Mouse (Mus musculus) forebrain, embryonic 12.5 days (tissue): Measurements from ENCODE around the gene Arhgef19. TPM values are rescaled to one million over a fixed set of nuclear protein-coding genes. Genes with fewer than 3 reads are reported as not detected.

Experiments
- ATAC-seq: fragments of 200-750 bp; cut with Nextera tagmentation; 2 replicates; pipeline ENCODE4 v1.8.0; 2017; ENCODE audit warnings: moderate TSS enrichment; ENCODE audit not compliant: low FRiP score
- H3K27ac ChIP-seq: fragments of 300-500 bp; sonication (generic); 2 replicates; pipeline ENCODE4 v1.5.1; 2016; ENCODE audit warnings: mild to moderate bottlenecking
- H3K27me3 ChIP-seq: fragments of 300-500 bp; sonication (generic); 2 replicates; pipeline ENCODE4 v1.6.1; 2016; ENCODE audit warnings: mild to moderate bottlenecking
- H3K36me3 ChIP-seq: fragments of 300-500 bp; sonication (generic); replicated peaks from 2 replicates; pipeline ENCODE4 v1.6.1; 2016; ENCODE audit warnings: mild to moderate bottlenecking
- H3K4me1 ChIP-seq: fragments of 300-500 bp; sonication (generic); 2 replicates; pipeline ENCODE4 v1.6.1; 2016
- H3K4me2 ChIP-seq: fragments of 300-500 bp; sonication (generic); 2 replicates; pipeline ENCODE4 v1.6.1; 2016; ENCODE audit warnings: mild to moderate bottlenecking, moderate library complexity
- H3K4me3 ChIP-seq: fragments of 300-500 bp; sonication (generic); replicated peaks from 2 replicates; pipeline ENCODE4 v1.5.1; 2016; ENCODE audit warnings: mild to moderate bottlenecking
- H3K9ac ChIP-seq: fragments of 300-500 bp; sonication (generic); 2 replicates; pipeline ENCODE4 v1.6.1; 2016; ENCODE audit warnings: mild to moderate bottlenecking
- H3K9me3 ChIP-seq: fragments of 300-500 bp; sonication (generic); 2 replicates; pipeline ENCODE4 v1.6.1; 2016
- WGBS: fragments of 180-500 bp; shearing (Covaris S2); methylation state at CpG from one replicate; pipeline ENCODE4 v1.1.7; 2016; 5-methylcytosine and 5-hydroxymethylcytosine counted together
- polyA plus RNA-seq: library from polyadenylated mRNA; unstranded; fragments of >200 nt; fragmentation: Nextera tagmentation; extraction: Ambion mirVana; gene quantifications from 2 replicates; pipeline ENCODE4 v1.2.1, GENCODE M21; 2016

Arhgef19 gene
- polyA plus RNA-seq, 1 experiment from 2014 or later: 1.9 TPM

- H3K36me3 ChIP-seq: no peaks in the 10 kb centered on the region
- peaks cover 27% of the 10 kb centered on the region for H3K4me1 ChIP-seq
- no peak for ATAC-seq
- H3K4me3 ChIP-seq: no peak overlapping the region
- H3K9ac ChIP-seq: no peak overlapping the region
- H3K9me3 ChIP-seq: no peaks in the 10 kb centered on the region
- 65% methylated on average over 8 of the region's 8 CpGs for WGBS
- H3K4me2 ChIP-seq: no peak overlapping the region
- no peak overlapping the region for H3K27ac ChIP-seq
- H3K27me3 ChIP-seq: peaks cover 51% of the 10 kb centered on the region
Observed at GRCm38 (mm10) chr4:141251071-141251470, 11.8 kb downstream of the Arhgef19 start.

DNA sequence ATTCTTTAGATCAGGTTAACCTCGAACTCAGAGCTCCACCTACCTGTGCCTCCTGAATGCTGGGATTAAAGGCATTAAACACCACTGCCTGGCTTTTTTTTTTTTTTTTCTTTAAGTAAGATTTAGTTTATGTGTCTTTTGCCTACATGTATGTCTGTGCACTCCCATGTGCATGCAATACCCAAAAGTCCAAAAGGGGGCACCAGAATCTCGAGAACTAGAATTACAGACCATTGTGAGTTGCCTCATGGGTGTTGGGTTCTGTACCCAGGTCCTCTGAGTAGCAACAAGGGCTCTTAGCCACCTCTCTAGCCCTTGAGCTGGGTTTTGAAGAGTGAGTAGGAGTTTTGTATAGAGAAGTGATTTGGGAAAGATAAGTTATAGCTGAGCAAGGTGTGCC is 13.3 kb downstream of the Arhgef19 start:
- Histone ChIP-seq H3K4me3 (no peak overlapping the region), H3K4me2 (no peak overlapping the region)
- WGBS: 86% methylated on average over 2 of the region's 2 CpGs

DNA sequence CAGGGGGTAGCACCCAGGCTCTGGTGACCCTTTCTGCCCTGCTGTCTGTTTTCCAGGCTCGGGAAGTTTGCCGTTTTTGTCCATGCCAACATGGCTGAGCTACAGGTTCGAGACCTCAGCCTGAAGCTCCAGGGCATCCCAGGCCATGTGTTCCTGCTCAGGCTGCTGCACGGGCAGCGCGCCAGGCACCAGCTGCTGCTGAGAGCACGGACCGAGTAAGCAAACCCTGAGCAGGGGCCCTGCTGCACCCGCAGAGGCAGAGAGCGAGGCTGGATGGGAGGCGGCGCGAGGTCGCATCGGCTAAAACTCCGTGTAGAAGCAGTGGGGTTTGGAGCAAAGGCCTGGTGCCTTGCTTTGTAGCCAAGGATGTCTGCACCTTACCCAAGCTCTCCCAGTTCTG is 14.9 kb downstream of the Arhgef19 start:
- H3K27me3 ChIP-seq: peaks cover 19% of the 10 kb centered on the region
- WGBS: 87% methylated on average over 16 of the region's 16 CpGs
- H3K36me3 ChIP-seq: no peaks in the 10 kb centered on the region
- H3K9me3 ChIP-seq: no peaks in the 10 kb centered on the region
- no peak overlapping the region for H3K27ac ChIP-seq
- no peak for ATAC-seq
- H3K4me2 ChIP-seq: no peak overlapping the region
- no peak overlapping the region for H3K4me3 ChIP-seq
- no peak overlapping the region for H3K9ac ChIP-seq
- H3K4me1 ChIP-seq: peaks cover 4% of the 10 kb centered on the region; the same call in 1 of the 2 replicates

More for the DNA sequence above, 13.3 kb downstream of the Arhgef19 start:
- Histone ChIP-seq H3K27me3 (peaks cover 35% of the 10 kb centered on the region), H3K9ac (no peak overlapping the region), H3K9me3 (no peaks in the 10 kb centered on the region), H3K4me1 (peaks cover 11% of the 10 kb centered on the region), H3K27ac (no peak overlapping the region), H3K36me3 (no peaks in the 10 kb centered on the region)
- no peak for ATAC-seq

GRCm38 (mm10) chr4:141257440-141257839 is 18.1 kb downstream of the Arhgef19 start:
- ATAC-seq: no peak
- no peak overlapping the region for H3K9ac ChIP-seq
- H3K27me3 ChIP-seq: no peaks in the 10 kb centered on the region; the same call in 1 of the 2 replicates
- no peak overlapping the region for H3K4me3 ChIP-seq
- peaks cover 4% of the 10 kb centered on the region; the same call in 1 of the 2 replicates for H3K4me1 ChIP-seq
- 66% methylated on average over 5 of the region's 5 CpGs for WGBS
- H3K36me3 ChIP-seq: no peaks in the 10 kb centered on the region
- no peak overlapping the region for H3K27ac ChIP-seq
- no peak overlapping the region for H3K4me2 ChIP-seq
- H3K9me3 ChIP-seq: peaks cover 3% of the 10 kb centered on the region; the same call in 1 of the 2 replicates

- Histone ChIP-seq H3K9ac (no peak overlapping the region), H3K9me3 (peaks cover 3% of the 10 kb centered on the region; the same call in 1 of the 2 replicates), H3K27me3 (no peaks in the 10 kb centered on the region), H3K4me2 (no peak overlapping the region), H3K36me3 (no peaks in the 10 kb centered on the region), H3K4me1 (peaks cover 4% of the 10 kb centered on the region; the same call in 1 of the 2 replicates), H3K27ac (no peak overlapping the region), H3K4me3 (no peak overlapping the region)
- 80% methylated on average over 12 of the region's 12 CpGs for WGBS
- no peak for ATAC-seq
Observed at GRCm38 (mm10) chr4:141259413-141259812, 20.1 kb downstream of the Arhgef19 start.

DNA sequence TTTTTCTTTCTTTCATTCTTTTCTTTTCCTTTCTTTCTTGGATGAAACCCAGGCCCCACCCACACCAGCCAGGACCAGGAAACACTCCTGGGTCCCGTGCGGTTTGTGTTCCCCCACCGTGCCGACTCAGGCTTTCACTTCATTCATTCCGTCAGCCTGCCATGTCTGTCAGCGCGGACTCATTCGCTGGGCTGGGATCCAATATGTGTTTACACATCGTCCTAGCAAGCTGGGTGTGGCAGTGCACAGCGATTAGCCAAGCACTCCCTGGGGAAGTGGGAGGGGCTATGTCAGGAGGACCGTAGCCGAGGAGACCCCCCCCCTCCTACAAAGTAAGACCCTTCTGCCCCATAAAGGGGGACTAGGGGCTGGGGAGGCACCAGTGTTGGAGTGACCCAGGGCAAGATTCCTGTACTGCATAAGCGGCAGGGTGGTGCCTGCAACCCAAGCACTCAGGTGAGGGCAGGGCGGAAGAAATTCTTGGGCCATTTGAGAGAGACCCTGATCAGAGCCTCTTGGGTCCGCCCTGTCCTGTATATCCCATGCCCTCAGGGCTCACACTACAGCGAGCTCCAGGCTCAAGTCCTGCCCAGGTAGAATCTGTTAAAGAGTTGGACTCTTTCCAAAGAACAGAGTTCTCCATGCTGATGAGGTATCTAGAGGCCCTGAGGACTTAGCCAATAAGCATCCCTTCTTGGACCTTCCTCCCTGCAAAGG is 20.9 kb downstream of the Arhgef19 start:
- H3K4me3 ChIP-seq: no peak overlapping the region
- no peaks in the 10 kb centered on the region for H3K36me3 ChIP-seq
- no peaks in the 10 kb centered on the region for H3K4me1 ChIP-seq
- no peak overlapping the region for H3K4me2 ChIP-seq
- H3K9me3 ChIP-seq: peaks cover 3% of the 10 kb centered on the region; the same call in 1 of the 2 replicates
- H3K9ac ChIP-seq: no peak overlapping the region
- WGBS: 78% methylated on average over 16 of the region's 16 CpGs
- H3K27me3 ChIP-seq: no peaks in the 10 kb centered on the region
- H3K27ac ChIP-seq: no peak overlapping the region
- no peak for ATAC-seq

DNA sequence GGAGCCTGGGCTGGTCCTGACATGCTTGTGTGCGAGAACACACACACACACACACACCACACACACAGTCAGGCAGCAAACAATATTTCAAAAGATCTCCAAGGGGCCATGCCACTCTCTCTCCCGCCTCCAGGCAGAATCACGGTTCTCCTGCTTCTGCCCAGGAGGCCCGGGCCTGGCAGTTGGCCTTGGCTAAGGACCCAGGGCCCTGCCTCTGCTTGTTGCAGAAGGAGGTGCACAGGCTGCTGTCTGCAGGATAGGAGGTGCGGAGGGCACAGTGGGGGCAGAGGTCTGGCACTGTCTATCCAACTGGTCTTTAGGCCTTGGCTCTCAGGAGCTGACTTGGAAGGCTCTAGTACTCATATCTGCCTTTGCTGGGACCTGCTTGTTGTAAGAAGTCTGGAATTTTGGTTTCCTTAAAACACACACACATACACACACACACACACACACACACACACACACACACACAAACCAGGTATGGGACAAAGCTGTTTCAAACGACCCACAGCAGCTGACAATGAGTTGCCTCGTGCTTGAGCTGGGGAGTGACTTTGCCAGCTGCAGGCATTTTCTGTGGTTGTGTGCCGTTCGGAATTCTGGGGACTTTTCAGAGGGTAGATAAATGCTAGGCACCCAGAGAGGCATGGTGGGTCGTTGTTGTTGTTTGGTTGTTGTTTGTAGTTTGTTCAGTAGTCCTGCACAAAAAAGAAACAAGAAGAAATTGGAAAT is 23.8 kb downstream of the Arhgef19 start:
- WGBS: 79% methylated on average over 10 of the region's 10 CpGs
- Histone ChIP-seq H3K9me3 (peaks cover 3% of the 10 kb centered on the region; the same call in 1 of the 2 replicates), H3K4me1 (no peaks in the 10 kb centered on the region), H3K4me2 (no peak overlapping the region), H3K4me3 (no peak overlapping the region), H3K9ac (no peak overlapping the region; the same call in 1 of the 2 replicates), H3K36me3 (no peaks in the 10 kb centered on the region), H3K27me3 (no peaks in the 10 kb centered on the region), H3K27ac (no peak overlapping the region)
- ATAC-seq: no peak

- H3K4me3 ChIP-seq: no peak overlapping the region
- no peak overlapping the region for H3K27ac ChIP-seq
- no peaks in the 10 kb centered on the region for H3K36me3 ChIP-seq
- H3K4me2 ChIP-seq: no peak overlapping the region
- ATAC-seq: no peak
- 0 out of 2 replicates have a peak, but pooled peaks cover 4% of the 10 kb centered on the region for H3K4me1 ChIP-seq
- H3K9me3 ChIP-seq: peaks cover 3% of the 10 kb centered on the region; the same call in 1 of the 2 replicates
- no peak overlapping the region for H3K9ac ChIP-seq
- no peaks in the 10 kb centered on the region; the same call in 1 of the 2 replicates for H3K27me3 ChIP-seq
- 92% methylated on average over 3 of the region's 3 CpGs for WGBS
Observed at GRCm38 (mm10) chr4:141265979-141266637, 26.8 kb downstream of the Arhgef19 start.

- H3K27me3 ChIP-seq: peaks cover 8% of the 10 kb centered on the region
- 85% methylated on average over 3 of the region's 3 CpGs for WGBS
- no peak for ATAC-seq
- H3K9me3 ChIP-seq: 0 out of 2 replicates have a peak, but pooled peaks cover 2% of the 10 kb centered on the region
- H3K36me3 ChIP-seq: no peaks in the 10 kb centered on the region
- H3K4me1 ChIP-seq: 0 out of 2 replicates have a peak, but pooled peaks cover 4% of the 10 kb centered on the region
- H3K27ac ChIP-seq: no peak overlapping the region
- H3K4me3 ChIP-seq: no peak overlapping the region
- no peak overlapping the region for H3K4me2 ChIP-seq
- no peak overlapping the region for H3K9ac ChIP-seq
Observed at GRCm38 (mm10) chr4:141267250-141267649, 28.0 kb downstream of the Arhgef19 start.

DNA sequence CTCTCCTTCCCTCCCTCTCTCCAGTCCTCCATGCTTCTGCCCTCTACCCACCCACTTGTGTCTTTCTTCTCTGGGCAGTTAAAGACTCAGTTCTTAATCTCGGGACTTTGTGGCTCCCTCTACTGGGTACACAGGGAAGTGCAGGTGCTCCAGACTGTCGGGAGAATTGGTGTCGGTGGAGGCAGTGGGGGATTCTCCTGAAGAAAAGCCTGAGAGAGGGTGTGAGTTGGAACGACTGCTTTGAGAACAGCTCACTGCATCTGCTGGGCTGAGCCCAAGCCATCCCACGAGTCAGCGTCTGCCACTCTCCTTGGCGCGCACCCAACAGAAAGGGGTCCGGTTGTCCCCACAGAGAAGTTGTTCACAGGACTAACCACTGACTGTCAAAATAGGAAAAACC is 28.5 kb downstream of the Arhgef19 start:
- H3K27ac ChIP-seq: no peak overlapping the region
- no peaks in the 10 kb centered on the region for H3K36me3 ChIP-seq
- H3K4me1 ChIP-seq: 0 out of 2 replicates have a peak, but pooled peaks cover 4% of the 10 kb centered on the region
- WGBS: 46% methylated on average over 9 of the region's 9 CpGs
- H3K4me3 ChIP-seq: no peak overlapping the region
- ATAC-seq: no peak
- H3K9ac ChIP-seq: no peak overlapping the region
- H3K4me2 ChIP-seq: no peak overlapping the region
- H3K9me3 ChIP-seq: 0 out of 2 replicates have a peak, but pooled peaks cover 2% of the 10 kb centered on the region
- H3K27me3 ChIP-seq: peaks cover 14% of the 10 kb centered on the region

DNA sequence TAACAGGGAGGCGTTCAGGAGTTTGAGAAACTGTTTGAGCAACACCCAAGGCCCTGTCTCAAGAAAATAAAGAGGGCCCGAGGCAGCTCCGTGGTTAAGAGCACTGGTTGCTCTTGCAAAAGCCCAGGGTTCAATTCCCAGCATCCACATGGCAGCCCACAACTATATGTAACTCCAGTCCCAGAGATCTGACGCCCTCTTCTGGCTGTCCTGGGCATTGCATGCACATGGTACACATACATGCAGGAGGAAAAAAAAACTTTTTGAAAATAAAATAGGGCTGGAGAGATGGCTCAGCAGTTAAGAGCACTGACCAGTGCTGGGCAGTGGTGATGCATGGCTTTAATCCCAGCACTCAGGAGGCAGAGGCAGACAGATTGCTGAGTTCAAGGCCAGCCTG is 29.1 kb downstream of the Arhgef19 start:
- Histone ChIP-seq H3K27me3 (peaks cover 18% of the 10 kb centered on the region), H3K9ac (no peak overlapping the region), H3K4me3 (no peak overlapping the region), H3K27ac (no peak overlapping the region), H3K9me3 (0 out of 2 replicates have a peak, but pooled peaks cover 2% of the 10 kb centered on the region), H3K36me3 (no peaks in the 10 kb centered on the region), H3K4me2 (no peak overlapping the region), H3K4me1 (peaks cover 8% of the 10 kb centered on the region; the same call in 1 of the 2 replicates)
- no peak for ATAC-seq
- 73% methylated on average over 4 of the region's 4 CpGs for WGBS

DNA sequence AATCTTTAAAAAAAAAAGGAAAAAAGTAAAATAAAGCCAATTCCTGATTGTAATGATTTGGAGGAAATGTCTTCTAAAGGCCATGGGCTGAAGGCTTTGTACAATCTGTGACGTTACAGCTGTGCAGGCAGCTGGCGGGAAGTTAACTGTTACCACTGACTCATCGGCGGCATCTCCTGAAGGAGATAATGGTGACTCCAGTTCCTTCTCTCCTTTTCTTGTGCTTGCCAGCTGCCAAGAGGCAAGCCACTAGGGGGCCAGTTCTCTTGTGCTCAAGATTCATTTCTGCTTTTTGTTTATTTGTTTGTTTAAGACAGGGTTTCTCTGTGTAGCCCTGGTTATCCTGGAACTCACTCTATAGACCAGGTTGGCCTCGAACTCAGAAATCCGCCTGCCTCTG is 29.8 kb downstream of the Arhgef19 start:
- no peak for ATAC-seq
- peaks cover 23% of the 10 kb centered on the region for H3K27me3 ChIP-seq

More for the DNA sequence above, 29.8 kb downstream of the Arhgef19 start:
- Histone ChIP-seq H3K9me3 (0 out of 2 replicates have a peak, but pooled peaks cover 2% of the 10 kb centered on the region), H3K4me3 (no peak overlapping the region), H3K4me1 (peaks cover 14% of the 10 kb centered on the region; the same call in 1 of the 2 replicates), H3K4me2 (no peak overlapping the region), H3K36me3 (no peaks in the 10 kb centered on the region), H3K9ac (no peak overlapping the region), H3K27ac (no peak overlapping the region)
- 87% methylated on average over 6 of the region's 6 CpGs for WGBS
